Mouse (Mus musculus) neutrophil, adult 65 days (primary cell): ENCODE results near the gene Fbxw18. TPM values are rescaled to one million over a fixed set of nuclear protein-coding genes. Genes with fewer than 3 reads are reported as not detected.

Experiments
- total RNA-seq: library from RNA; stranded (reverse); gene quantifications from 2 replicates; pipeline ENCODE4 v1.2.4, GENCODE M21; 2023

Fbxw18 gene
- not detected in 2 replicates for total RNA-seq

GRCm38 (mm10) chr9:109702600-109702999, at the start of gene Fbxw18:
Gene Fbxw18, minus strand, starts transcription at chr9:109702700.

GRCm38 (mm10) chr9:109745989-109746388, 43.5 kb upstream of the Fbxw18 start, which contains the start of gene Fbxw26:
Gene Fbxw26, minus strand, starts transcription at chr9:109746089.

GRCm38 (mm10) chr9:109664552-109664951, 37.9 kb downstream of the Fbxw18 start, which contains the start of gene Fbxw25:
Gene Fbxw25, minus strand, starts transcription at chr9:109664652.

Other genes with a start within 250 kb of the Fbxw18 start
- not detected in 2 replicates for gene Fbxw19, start 206.8 kb downstream of the Fbxw18 start, total RNA-seq
- not detected in 2 replicates for gene Fbxw15, start 134.4 kb downstream of the Fbxw18 start, total RNA-seq
- not detected in 2 replicates for gene Fbxw24, start 76.6 kb downstream of the Fbxw18 start, total RNA-seq
- not detected in 2 replicates for gene Fbxw25, start 38.0 kb downstream of the Fbxw18 start, total RNA-seq
- gene Fbxw26, start 43.4 kb upstream of the Fbxw18 start, total RNA-seq, result not detected in 2 replicates
- gene Fbxw27, start 88.0 kb upstream of the Fbxw18 start, total RNA-seq, result not detected in 2 replicates
- not detected in 2 replicates for gene Spink8, start 109.6 kb upstream of the Fbxw18 start, total RNA-seq
- 9.1 and 14.2 TPM in 2 replicates for gene Nme6, start 130.0 kb upstream of the Fbxw18 start, total RNA-seq
- 6,382 and 6,996 TPM in 2 replicates for gene Camp, start 146.9 kb upstream of the Fbxw18 start, total RNA-seq
- 31.3 and 35.4 TPM in 2 replicates for gene Cdc25a, start 172.9 kb upstream of the Fbxw18 start, total RNA-seq
- 81.0 and 96.7 TPM in 2 replicates for gene Map4, start 228.8 kb upstream of the Fbxw18 start, total RNA-seq